Mouse (Mus musculus) retina, postnatal 7 days (tissue): ENCODE measurements around the gene BC029722.
"Not testable (repeated sequence)": the region's sequence is repeated elsewhere in the genome, so short reads cannot be mapped to it uniquely, and the experiment has no call there.

Experiments
- DNase-seq: peaks from one replicate; pipeline ENCODE4 v3.0.0-alpha.2; 2012; ENCODE audit warnings: low read depth, low spot score

Gene BC029722

DNA sequence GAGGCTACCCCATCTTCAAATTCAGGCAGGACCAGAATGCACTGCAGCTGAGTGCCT, at the start of gene BC029722:
BC029722 (minus strand) TSS at position 35 of the 57 bp plus-strand sequence.
- no peak for DNase-seq

GRCm38 (mm10) chr2:155868320-155868719, 49.1 kb upstream of the BC029722 start:
- DNase-seq, result no peak

DNA sequence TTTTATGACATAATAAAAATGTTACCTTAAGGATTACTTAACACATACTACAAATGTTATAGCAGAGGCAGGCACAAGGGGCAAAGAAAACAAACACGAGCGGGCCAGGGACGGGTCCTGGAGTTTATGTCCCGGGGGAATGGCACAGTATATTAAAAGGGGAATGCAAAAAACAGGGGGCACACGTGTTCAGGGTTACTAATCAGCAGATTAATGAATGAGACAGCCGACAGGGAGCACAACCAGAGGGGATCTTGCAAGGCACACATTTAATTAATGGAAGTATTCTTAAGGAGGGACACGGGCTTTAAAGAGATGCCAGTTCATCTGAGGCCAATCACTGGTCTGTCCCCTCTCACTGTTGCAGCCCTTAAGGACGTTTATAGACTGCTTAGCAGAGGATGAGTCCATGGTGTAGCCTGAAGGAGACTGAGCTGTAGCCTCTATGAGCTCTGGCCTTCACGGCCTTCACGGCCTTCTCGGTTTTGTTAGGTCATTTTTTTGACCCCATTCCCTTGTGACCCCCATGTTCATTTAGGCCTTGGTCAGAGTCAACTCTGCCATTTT, 44.2 kb upstream of the BC029722 start:
- no peak for DNase-seq

GRCm38 (mm10) chr2:155862573-155863300, 43.5 kb upstream of the BC029722 start:
- no peak for DNase-seq

GRCm38 (mm10) chr2:155861581-155861980, 42.4 kb upstream of the BC029722 start:
- DNase-seq, result no peak

- DNase-seq, result no peak
Measured at GRCm38 (mm10) chr2:155860102-155860501, 40.9 kb upstream of the BC029722 start.

DNA sequence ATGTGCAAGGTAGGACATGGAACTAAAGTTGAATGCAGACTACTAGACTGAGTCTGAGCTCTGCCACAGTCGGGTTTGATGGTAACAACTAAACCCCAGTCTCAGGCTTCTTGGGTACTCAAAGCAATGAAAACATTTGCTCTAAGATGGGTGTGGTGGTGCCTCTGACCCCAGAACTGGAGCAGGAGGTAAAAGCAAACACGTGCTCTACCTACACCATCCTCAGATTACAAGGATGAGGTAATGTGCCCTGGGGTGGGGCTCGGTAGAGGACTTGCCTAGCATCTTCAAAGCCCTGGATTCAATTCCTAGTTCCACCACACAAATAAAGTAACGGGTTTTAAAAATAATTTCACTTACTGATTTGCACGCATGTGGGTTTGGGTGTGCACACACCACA, 33.3 kb upstream of the BC029722 start:
- no peak for DNase-seq

- no peak for DNase-seq
Measured at GRCm38 (mm10) chr2:155850120-155850519, 30.9 kb upstream of the BC029722 start.

DNA sequence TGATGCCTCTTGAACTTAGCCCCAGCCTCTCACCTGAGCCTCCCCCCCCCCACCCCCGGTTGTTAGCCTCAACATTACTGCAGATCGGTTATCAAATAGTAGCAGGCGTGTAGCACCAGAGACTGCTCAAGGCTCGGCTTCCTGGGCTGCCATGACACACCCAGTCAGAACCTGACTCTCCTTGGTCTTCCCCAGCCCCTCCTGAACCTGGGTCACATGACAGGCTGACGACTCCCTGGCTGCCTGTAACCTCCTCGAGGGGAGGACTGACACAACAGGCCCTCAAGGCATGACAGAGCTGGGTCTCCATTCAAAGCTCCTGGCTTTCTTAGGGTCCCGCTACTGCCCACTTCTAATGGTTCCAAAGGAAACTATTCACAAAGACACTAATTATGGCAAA, 30.2 kb upstream of the BC029722 start:
- no peak for DNase-seq

DNA sequence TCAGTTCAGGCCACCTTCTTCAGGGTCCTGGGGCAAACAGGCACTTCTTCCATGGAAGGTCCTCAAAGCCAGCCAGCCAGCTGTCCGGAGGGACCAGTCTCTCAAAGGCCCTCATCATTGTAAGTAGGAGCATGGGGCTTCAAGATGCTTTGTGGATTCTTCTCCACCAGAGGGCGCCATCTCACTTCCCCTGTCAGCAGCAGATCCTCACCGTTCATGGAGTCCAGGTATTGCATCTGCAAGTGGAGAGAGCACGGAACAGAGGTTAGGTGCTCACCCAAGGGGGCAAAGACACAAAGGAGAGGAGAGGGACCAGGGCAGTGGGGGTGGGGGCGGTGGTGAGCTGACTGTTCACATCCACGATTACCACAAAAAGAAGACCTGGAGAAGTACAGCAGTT, 29.1 kb upstream of the BC029722 start:
- DNase-seq, result peak; percentile 77

GRCm38 (mm10) chr2:155846930-155847329, 27.7 kb upstream of the BC029722 start:
- no peak for DNase-seq

GRCm38 (mm10) chr2:155838961-155839360, 19.7 kb upstream of the BC029722 start:
- DNase-seq, result no peak

DNA sequence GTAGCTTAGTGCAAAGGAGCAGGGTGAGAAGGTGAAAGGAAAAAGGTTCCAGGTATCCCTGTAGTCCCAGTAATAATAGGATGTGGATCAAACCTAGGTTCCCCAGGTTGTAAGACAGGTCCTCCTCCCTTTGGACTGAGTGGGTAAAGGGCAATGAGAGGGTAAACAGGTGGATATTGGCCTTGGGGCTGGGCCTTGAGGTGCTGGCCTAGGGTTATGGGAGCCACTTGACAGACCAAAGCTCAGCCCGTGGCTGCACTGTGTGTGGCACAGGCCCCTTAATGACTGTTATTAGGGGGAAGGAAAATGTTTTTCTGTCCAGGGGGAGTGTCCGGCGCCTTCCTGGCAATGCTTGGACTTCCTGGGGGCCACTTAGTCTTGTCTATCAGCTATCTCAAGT, 18.7 kb upstream of the BC029722 start:
- DNase-seq, result no peak

GRCm38 (mm10) chr2:155834732-155835131, 15.5 kb upstream of the BC029722 start, which contains the start of gene Fam83c:
Gene Fam83c (minus strand): TSS chr2:155834854.
- no peak for DNase-seq

DNA sequence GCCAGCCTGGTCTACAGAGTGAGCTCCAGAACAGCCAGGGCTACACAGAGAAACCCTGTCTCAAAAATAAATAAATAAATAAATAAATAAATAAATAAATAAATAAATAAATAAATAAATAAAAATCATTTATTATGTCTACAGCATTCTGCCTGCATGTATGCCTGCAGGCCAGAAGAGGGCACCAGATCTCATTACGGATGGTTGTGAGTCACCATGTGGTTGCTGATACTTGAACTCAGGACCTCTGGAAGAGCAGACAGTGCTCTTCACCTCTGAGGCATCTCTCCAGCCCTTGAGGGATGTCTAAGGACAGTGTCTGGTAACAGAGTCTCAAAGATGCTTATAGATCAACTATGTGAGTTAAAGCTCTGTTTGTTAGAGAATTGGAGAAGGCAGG, 12.9 kb upstream of the BC029722 start:
- not testable (repeated sequence) for DNase-seq

GRCm38 (mm10) chr2:155831302-155831701, 12.1 kb upstream of the BC029722 start:
- no peak for DNase-seq

DNA sequence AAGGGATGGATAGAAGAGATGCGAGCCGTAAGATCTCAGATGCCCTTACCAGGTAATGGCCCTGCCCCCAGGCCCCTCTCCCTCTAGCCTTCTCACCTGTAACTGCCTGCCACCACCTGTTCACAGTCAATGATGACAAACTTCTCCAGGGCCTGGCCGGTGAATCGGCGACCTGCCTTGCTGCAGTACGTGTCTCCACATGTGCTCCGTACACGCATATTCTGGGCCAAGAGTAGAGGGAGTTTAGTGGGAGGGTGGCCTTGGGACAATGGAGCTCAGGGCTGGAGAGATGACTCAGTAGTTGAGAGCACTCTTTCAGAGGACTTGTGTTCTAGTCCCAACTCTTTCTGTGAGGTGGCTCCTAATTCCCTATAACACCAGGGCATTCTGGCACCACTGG, 11.6 kb upstream of the BC029722 start:
- DNase-seq, result no peak

DNA sequence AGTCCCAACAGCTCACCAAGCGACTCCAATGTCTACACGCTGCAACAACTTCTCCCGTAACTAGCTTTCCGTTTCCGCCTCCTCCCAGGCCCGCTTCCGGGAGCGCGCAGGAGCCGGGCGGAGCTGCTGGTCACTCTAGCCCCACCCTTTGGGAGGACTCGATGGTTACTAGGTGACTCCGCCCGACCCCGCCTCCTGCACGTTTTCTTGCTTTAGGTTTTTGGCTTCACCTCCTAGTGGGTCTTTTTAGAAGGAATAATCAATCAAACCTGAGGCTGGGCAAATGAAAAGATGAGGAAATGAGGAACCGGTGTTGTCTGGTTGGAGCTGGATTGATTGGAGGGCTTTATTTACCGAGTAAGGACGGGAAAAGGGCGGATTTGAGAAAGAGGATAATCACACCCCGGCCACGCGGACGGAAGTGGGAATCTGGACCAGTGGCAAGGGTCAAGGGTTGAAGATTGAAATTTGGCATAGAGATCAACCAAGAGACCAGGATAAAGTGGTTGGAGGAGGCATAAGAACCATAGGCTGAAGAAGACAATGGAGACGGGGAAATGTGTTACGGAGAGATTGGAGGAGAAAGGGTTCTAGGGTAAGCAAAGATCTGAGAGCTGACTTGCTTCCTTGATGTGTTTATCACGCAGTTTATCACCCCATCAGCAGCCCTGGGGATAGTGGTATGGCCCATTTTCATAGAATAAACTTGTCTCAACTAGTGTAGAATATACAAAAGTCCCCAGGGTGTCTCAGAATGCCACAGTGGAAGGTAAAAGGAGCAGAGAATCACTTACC, 7.6 kb upstream of the BC029722 start, which contains the start of gene Eif6:
Eif6 (minus strand) TSS at position 296 of the 795 bp plus-strand sequence.
- DNase-seq, result peak; percentile 74

GRCm38 (mm10) chr2:155825904-155826629, 6.8 kb upstream of the BC029722 start:
- DNase-seq, result no peak

DNA sequence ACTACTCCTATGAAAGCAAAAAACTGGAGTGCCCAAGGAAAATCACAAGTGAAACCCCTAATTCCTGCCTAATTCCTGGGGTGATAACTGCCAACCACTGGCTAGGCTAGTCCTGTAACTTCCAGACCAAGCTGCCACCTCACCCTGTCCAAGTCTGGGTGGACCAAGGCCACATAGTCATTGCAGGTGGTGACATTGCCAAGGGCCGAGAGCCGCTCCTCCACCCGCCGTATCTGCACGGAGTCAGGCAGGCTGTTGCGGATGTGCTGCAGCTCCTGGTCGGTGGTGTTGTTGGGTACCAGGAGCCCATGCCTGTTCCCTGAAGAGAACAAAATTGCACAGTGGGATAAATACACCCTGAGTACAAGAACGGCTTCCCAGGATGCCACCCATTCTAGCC, 4.5 kb upstream of the BC029722 start:
- no peak for DNase-seq

- no peak for DNase-seq
Measured at GRCm38 (mm10) chr2:155820779-155821178, 1.6 kb upstream of the BC029722 start.

DNA sequence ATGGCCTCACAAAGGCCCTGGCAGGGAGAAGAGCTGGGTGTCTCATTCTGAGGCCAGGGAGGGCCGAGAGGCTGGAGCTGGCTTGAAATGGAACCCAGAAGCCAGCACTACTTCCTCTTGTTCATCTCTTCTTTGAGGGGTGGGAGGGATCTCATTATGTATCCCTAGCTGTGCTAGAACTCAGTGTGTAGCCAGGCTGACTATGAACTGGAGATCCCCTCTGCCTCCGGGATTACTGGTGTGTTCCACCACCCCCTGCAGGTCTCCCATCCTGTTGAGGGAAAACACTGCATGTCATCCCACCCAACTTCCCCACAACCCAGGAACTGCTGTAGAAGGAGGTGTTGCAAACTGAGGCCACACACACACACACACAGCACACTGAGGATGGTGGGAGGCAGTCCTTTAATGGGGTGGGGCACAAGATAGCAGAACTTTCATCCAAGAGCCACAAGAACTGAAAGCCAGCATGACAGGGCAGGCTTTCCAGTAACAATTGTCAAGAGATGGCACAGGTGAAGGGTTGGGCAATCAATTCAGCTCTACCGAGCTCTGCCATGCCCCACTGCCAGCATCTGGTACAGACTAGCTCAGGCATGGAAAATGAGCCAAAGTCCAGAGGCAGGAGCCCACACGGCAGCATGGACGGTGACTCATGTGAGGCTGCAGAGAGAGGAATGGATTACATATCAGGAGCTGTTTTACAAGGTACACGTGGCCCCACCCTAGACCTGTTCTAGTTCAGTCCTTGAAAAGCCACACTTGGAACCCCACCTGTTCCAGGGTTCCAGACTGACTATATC, 424 bp upstream of the BC029722 start:
- DNase-seq, result no peak
